Mouse (Mus musculus): ENCODE results near the gene Zic1. TPM values are rescaled to one million over a fixed set of nuclear protein-coding genes. Genes with fewer than 3 reads are reported as not detected.

Gene Zic1
- polyA plus RNA-seq, 1 experiment = not detected

DNA sequence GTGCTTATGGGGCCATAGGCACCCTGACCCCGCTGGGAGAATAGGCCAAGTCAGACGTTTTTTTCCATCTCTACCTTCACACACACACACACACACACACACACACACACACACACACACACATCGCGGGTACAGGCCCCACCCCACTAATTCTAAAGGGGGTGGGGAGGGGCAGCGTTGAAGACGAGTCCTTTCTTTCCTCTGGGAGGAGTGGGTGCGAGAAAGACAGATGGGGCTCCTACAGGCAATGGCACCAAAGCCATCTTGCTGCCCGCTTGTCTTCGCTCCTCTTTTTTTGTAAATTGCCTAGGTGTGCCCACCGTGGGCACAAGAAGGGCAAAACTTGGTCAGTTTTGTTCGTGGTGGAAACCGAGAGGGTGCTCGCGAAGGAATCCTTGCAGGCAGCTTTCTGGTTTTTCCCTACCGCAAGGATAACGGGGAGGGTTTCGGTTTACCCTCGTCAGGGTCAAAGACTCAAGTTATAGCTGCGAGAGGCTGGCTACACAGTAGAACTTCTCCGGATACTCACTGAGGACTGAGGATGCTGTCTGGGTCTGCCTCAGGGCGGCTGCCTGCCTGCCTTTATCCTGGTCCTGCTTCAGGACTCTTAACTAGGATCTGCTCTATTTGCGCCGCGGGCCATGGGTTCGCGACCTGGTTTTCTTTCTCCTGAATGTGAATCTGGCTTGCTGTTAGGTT lies 3.8 kb upstream of the Zic1 start:
- H3K36me3 ChIP-seq (replicated peaks; ENCODE audit: low read length) = no peaks in the 10 kb centered on the region
- TF ChIP-seq GATA1 (IDR thresholded peaks at IDR 0.05; ENCODE audit: borderline replicate concordance, low read length) (no peak), FLI1 (IDR thresholded peaks at IDR 0.05; ENCODE audit: low read length) (no peak)
- peaks cover 84% of the 10 kb centered on the region for H3K27me3 ChIP-seq (replicated peaks)
- peaks cover 23% of the 10 kb centered on the region for H3K4me1 ChIP-seq
- H3K9me3 ChIP-seq = peaks cover 20% of the 10 kb centered on the region; the same call in 1 of the 2 replicates
- H3K4me3 ChIP-seq (replicated peaks) = peak overlapping the region; percentile 33

DNA sequence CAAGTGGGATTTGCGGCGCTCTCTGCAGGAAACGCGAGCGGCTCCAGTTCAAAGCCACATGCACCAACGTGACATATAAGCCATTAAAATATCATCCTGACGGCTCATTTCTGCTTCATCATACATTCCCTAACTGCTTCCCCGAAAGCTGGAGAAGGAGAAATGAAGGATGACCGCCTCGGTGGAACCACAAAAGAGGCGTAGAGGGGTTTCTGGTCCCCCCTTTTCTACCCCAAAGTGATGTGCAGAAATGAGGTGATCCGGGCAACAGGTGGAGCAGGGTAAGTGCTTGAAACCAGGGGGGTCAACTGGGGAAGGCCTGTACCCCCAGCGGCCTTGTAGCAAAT lies 3.3 kb upstream of the Zic1 start:
- Histone ChIP-seq H3K36me3 (replicated peaks; ENCODE audit: low read length) (no peaks in the 10 kb centered on the region), H3K4me1 (peaks cover 28% of the 10 kb centered on the region), H3K4me3 (replicated peaks) (no peak overlapping the region), H3K9me3 (peaks cover 25% of the 10 kb centered on the region), H3K27me3 (replicated peaks) (peaks cover 86% of the 10 kb centered on the region)
- TF ChIP-seq GATA1 (IDR thresholded peaks at IDR 0.05; ENCODE audit: borderline replicate concordance, low read length) (no peak), FLI1 (IDR thresholded peaks at IDR 0.05; ENCODE audit: low read length) (no peak)

DNA sequence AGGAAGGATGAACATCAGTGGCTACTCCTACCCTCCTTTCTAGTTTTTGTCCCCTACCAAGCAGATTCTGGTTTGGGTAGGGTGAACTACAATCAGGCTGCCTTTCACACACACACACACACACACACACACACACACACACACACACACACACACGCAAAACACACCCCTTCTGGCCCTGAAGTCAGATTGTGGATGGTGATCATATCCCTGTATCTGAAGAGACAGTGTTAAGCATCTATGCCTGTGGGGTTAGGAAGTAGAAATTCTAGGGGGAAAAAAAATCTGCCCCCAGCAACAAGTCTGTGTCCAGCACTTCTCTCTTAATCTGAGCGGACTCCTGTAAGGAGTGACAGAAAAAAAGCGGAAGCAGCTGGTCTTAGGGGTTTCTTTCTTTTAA lies 2.5 kb upstream of the Zic1 start:
- peaks cover 91% of the 10 kb centered on the region for H3K27me3 ChIP-seq (replicated peaks)
- no peaks in the 10 kb centered on the region for H3K36me3 ChIP-seq (replicated peaks; ENCODE audit: low read length)

DNA sequence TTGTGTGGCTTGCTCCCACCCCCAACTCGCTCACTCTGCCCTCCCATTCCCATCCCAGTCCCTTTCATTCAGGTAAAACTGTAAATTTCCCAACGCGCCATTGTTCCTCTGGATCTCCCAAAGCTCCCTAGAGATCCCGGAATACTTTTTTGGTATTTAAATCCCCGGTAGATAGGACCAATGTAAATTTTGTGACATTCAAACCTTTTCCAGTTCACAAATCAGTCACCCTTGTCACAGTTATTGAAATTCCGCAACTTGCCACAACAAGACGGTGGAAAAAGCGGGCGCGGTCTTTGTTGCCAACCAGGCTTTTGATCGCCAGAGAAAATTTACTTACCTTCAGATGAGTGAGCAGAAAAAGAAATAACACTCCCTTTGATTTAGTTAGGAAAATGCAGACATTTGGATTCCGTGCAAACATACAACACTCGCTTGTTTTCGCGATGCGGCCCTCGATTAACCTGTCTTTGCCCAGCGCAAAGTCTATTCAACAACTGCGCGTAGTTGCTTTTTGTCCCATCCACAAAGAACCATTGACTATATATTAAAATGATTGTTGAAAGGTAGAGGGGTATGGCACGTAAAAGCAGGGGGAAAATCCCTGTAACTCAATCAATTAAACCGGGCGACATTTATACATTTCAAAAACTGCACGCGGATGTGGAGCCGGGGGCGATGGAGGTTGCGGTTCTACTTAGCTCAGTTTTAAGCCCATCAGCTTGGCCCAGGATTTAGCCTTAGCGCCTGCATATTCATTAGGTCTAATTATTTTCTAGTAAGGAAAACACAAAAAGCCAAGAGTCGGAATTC lies 1.6 kb upstream of the Zic1 start:
- peaks cover 36% of the 10 kb centered on the region for H3K4me1 ChIP-seq
- no peak overlapping the region for H3K4me3 ChIP-seq (replicated peaks)
- H3K9me3 ChIP-seq = peaks cover 35% of the 10 kb centered on the region
- TF ChIP-seq GATA1 (IDR thresholded peaks at IDR 0.05; ENCODE audit: borderline replicate concordance, low read length) (no peak), FLI1 (IDR thresholded peaks at IDR 0.05; ENCODE audit: low read length) (no peak)
- peaks cover 92% of the 10 kb centered on the region for H3K27me3 ChIP-seq (replicated peaks)
- no peaks in the 10 kb centered on the region for H3K36me3 ChIP-seq (replicated peaks; ENCODE audit: low read length)

More for the DNA sequence above, 2.5 kb upstream of the Zic1 start:
- H3K9me3 ChIP-seq = peaks cover 28% of the 10 kb centered on the region
- H3K4me3 ChIP-seq (replicated peaks) = no peak overlapping the region
- TF ChIP-seq GATA1 (IDR thresholded peaks at IDR 0.05; ENCODE audit: borderline replicate concordance, low read length) = no peak
- TF ChIP-seq FLI1 (IDR thresholded peaks at IDR 0.05; ENCODE audit: low read length) = no peak
- peaks cover 30% of the 10 kb centered on the region for H3K4me1 ChIP-seq

DNA sequence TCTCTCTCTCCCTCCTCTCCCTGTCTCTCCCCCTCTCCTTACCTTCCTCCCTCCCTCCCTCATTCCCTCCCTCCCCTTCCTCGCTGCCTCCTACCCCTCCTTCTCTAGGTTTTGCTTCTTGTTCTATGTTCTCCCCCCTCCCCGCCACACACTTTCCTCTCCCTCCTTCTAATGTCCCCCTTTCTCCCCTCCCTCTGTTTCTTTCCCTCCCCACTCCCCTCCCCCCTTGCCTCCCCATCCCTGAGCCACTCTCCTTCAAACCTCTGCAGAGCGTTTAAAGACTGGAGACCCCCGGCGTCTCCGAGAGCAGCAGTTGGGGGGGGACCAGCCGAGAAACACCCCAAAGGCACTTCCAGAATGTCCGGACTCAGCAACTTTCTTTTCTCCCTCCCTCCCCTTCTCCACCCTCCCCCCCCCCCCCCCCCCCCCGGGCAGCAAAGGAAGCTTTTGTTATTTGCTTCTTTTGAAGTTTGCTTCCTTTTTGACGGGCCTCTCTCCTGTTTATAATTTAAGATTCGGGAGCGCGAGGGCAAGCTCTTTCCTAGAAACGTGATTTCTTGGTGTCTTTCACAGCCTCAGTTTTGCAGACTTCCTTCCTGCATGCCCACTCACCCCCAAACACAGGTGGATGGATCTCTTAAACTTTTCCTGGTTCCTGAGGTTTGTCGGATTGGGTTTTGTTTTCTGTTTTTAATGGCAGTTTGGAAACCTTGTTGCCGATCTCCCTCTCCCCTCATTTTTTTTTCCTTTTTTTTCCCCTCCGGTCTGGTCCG lies 802 bp upstream of the Zic1 start:
- Histone ChIP-seq H3K9me3 (peaks cover 39% of the 10 kb centered on the region), H3K4me3 (replicated peaks) (no peak overlapping the region), H3K27me3 (replicated peaks) (peaks cover 96% of the 10 kb centered on the region), H3K4me1 (peaks cover 44% of the 10 kb centered on the region), H3K36me3 (replicated peaks; ENCODE audit: low read length) (no peaks in the 10 kb centered on the region)
- TF ChIP-seq FLI1 (IDR thresholded peaks at IDR 0.05; ENCODE audit: low read length) (no peak), GATA1 (IDR thresholded peaks at IDR 0.05; ENCODE audit: borderline replicate concordance, low read length) (no peak)

DNA sequence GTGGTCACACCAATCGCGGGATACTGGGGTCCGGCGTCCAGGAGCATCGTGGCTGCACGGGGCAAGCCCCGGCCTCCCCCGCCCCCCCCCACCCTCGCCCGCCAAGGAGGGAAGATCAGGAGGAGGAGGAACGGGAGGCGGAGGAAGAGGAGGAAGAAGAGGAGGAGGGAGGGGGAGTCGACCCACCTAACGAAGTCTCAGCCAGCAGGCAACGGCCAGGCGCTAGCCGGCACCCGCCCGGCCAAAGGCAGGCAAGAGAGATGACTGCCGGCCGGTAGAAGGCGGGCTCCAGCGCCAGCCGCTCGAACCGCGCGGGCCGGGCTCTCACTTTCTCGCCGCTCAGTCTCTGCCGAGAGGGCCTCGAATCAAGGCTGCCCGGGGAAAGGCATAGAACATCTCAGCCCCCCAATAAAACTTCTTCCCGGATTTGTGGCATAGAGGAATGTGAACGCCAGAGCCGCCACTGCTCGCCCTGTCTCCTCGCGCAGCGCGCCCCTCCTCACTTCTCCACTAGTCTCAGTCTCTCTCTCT lies 574 bp downstream of the Zic1 start:
- H3K36me3 ChIP-seq (replicated peaks; ENCODE audit: low read length) = no peaks in the 10 kb centered on the region
- no peak for TF ChIP-seq FLI1 (IDR thresholded peaks at IDR 0.05; ENCODE audit: low read length)
- no peak for TF ChIP-seq GATA1 (IDR thresholded peaks at IDR 0.05; ENCODE audit: borderline replicate concordance, low read length)
- peaks cover 35% of the 10 kb centered on the region for H3K9me3 ChIP-seq
- peaks cover 96% of the 10 kb centered on the region for H3K27me3 ChIP-seq (replicated peaks)
- peak overlapping the region; percentile 90 for H3K4me3 ChIP-seq (replicated peaks)
- H3K4me1 ChIP-seq = peaks cover 46% of the 10 kb centered on the region

DNA sequence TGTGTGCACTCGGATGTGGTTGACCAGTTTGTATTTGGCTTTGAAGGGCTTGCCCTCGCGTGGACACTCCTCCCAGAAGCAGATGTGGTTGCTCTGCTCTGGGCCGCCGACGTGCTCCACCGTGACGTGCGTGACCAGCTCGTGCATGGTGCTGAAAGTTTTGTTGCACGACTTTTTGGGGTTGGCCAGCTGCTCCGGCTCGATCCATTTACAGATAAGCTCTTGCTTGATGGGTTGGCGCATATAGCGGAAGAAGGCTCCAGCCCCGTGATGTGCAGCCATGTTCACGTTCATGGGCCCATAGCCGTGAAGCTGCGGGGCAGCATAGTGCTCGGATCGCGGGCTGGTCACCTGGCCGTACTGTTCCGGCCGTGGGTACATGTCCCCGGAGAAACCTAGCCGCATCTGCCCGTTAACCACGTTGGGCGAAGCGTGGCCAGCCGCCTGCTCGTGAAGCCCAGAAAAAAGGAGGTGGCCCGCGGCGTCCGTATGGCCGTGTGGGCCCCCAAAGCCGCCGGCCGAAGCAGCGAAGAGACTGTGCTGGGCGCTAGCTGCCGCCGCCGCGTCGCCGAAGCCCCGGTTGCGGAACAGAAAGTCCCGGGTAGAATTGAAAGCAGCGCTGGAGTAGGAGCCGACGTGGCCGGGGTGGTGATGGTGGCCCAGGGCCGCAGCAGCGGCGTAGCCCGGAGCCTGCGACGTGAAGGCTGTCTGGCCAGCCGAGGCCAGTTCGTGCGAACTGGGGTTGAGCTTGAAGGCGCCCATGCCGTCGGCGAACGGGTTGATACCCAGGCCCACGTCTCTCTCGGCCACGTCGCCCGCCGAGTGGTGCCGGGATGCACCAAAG lies 1.3 kb downstream of the Zic1 start:
- no peak for TF ChIP-seq GATA1 (IDR thresholded peaks at IDR 0.05; ENCODE audit: borderline replicate concordance, low read length)
- no peak for TF ChIP-seq FLI1 (IDR thresholded peaks at IDR 0.05; ENCODE audit: low read length)
- Histone ChIP-seq H3K36me3 (replicated peaks; ENCODE audit: low read length) (no peaks in the 10 kb centered on the region), H3K4me3 (replicated peaks) (peak overlapping the region; percentile 90), H3K4me1 (peaks cover 42% of the 10 kb centered on the region), H3K27me3 (replicated peaks) (peaks cover 94% of the 10 kb centered on the region), H3K9me3 (peaks cover 30% of the 10 kb centered on the region)

DNA sequence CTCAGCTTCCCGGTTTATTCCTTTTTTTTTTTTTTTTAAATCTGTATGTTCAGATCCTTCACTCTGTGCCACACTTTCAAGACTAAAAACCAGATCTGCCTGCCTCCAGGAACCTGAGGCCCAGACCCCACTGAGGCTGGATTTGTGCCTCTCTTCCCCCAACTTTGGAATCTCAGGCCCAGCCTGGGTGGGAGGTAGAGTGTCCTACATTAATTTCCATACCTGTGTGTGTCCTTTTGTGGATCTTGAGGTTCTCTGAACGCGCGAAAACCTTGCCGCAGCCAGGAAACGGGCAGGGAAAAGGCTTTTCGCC lies 1.8 kb downstream of the Zic1 start:
- H3K36me3 ChIP-seq (replicated peaks; ENCODE audit: low read length) = no peaks in the 10 kb centered on the region
- peak overlapping the region; percentile 90 for H3K4me3 ChIP-seq (replicated peaks)
- peaks cover 28% of the 10 kb centered on the region for H3K9me3 ChIP-seq
- H3K4me1 ChIP-seq = peaks cover 38% of the 10 kb centered on the region
- no peak for TF ChIP-seq GATA1 (IDR thresholded peaks at IDR 0.05; ENCODE audit: borderline replicate concordance, low read length)
- no peak for TF ChIP-seq FLI1 (IDR thresholded peaks at IDR 0.05; ENCODE audit: low read length)
- H3K27me3 ChIP-seq (replicated peaks) = peaks cover 94% of the 10 kb centered on the region

Measured in megakaryocyte, embryonic 14.5 days (primary cell).